Mouse (Mus musculus) heart, embryonic 16.5 days (tissue): ENCODE results near the gene Phlda2. TPM values are rescaled to one million over a fixed set of nuclear protein-coding genes. Genes with fewer than 3 reads are reported as not detected.
"Not testable (repeated sequence)": the region's sequence is repeated elsewhere in the genome, so short reads cannot be mapped to it uniquely, and the experiment has no call there.

ENCODE experiments used
- ATAC-seq: fragments of 200-750 bp; cut with Nextera tagmentation; replicated peaks from 2 replicates; pipeline ENCODE4 v1.8.0; 2017; ENCODE audit warnings: moderate number of reproducible peaks; ENCODE audit not compliant: insufficient read depth, low FRiP score; ENCODE audit errors: extremely low read depth
- H3K27ac ChIP-seq: fragments of 300-500 bp; sonication (generic); 2 replicates; pipeline ENCODE4 v1.5.1; 2014; ENCODE audit warnings: mild to moderate bottlenecking, low read length, control low read depth, moderate library complexity
- H3K27me3 ChIP-seq: fragments of 300-500 bp; sonication (generic); 2 replicates; pipeline ENCODE4 v1.6.1; 2014; ENCODE audit warnings: low read length, mixed read lengths; ENCODE audit not compliant: control insufficient read depth, insufficient read depth
- H3K36me3 ChIP-seq: fragments of 300-500 bp; sonication (generic); 2 replicates; pipeline ENCODE4 v1.6.1; 2014; ENCODE audit not compliant: control insufficient read depth, insufficient read depth
- H3K4me1 ChIP-seq: fragments of 300-500 bp; sonication (generic); 2 replicates; pipeline ENCODE4 v1.6.1; 2014; ENCODE audit warnings: low read length, mixed read lengths; ENCODE audit not compliant: control insufficient read depth, insufficient read depth
- H3K4me2 ChIP-seq: fragments of 300-500 bp; sonication (generic); 2 replicates; pipeline ENCODE4 v1.6.1; 2014; ENCODE audit warnings: low read depth, mild to moderate bottlenecking, control low read depth, low read length
- H3K4me3 ChIP-seq: fragments of 300-500 bp; sonication (generic); 2 replicates; pipeline ENCODE4 v1.5.1; 2014; ENCODE audit warnings: mild to moderate bottlenecking, control low read depth, low read length
- H3K9ac ChIP-seq: fragments of 300-500 bp; sonication (generic); 2 replicates; pipeline ENCODE4 v1.6.1; 2014; ENCODE audit warnings: low read length, control low read depth
- H3K9me3 ChIP-seq: fragments of 300-500 bp; sonication (generic); replicated peaks from 2 replicates; pipeline ENCODE4 v1.6.1; 2016; ENCODE audit warnings: low read length; ENCODE audit not compliant: control insufficient read depth
- WGBS: fragments of 180-500 bp; shearing (Covaris S2); extraction: QIAGEN DNeasy Blood & Tissue Kit; methylation state at CpG from one replicate; pipeline ENCODE4 v1.1.7; 2014; 5-methylcytosine and 5-hydroxymethylcytosine counted together
- polyA plus RNA-seq: library from polyadenylated mRNA; unstranded; fragments of >200 nt; fragmentation: Nextera tagmentation; extraction: Ambion mirVana; gene quantifications from 2 replicates; pipeline ENCODE4 v1.2.1, GENCODE M21; 2015

Phlda2 gene
- 0.29 and 0.71 TPM in 2 replicates for polyA plus RNA-seq

GRCm38 (mm10) chr7:143502418-143503200 is at the start of gene Phlda2:
Gene Phlda2, minus strand, starts transcription at chr7:143503150.
- 2% methylated on average over 51 of the region's 51 CpGs for WGBS
- no peak for ATAC-seq
- Histone ChIP-seq H3K27me3 (peaks cover 34% of the 10 kb centered on the region), H3K4me2 (peak within 1 kb of the TSS; percentile 78), H3K36me3 (no peaks in the 10 kb centered on the region), H3K9me3 (0 out of 2 replicates have a peak, but pooled peaks cover 3% of the 10 kb centered on the region), H3K9ac (peak within 1 kb of the TSS; percentile 23), H3K4me1 (peaks cover 11% of the 10 kb centered on the region; the same call in 1 of the 2 replicates), H3K27ac (no peak within 1 kb of the TSS), H3K4me3 (peak within 1 kb of the TSS; percentile 53)

GRCm38 (mm10) chr7:143549588-143550220 is 46.8 kb upstream of the Phlda2 start:
- H3K4me1 ChIP-seq = peaks cover 27% of the 10 kb centered on the region
- H3K27ac ChIP-seq = peak overlapping the region; percentile 91
- H3K27me3 ChIP-seq = no peaks in the 10 kb centered on the region
- peak overlapping the region; percentile 96 for H3K4me3 ChIP-seq
- peak overlapping the region; percentile 89 for H3K9ac ChIP-seq
- no peaks in the 10 kb centered on the region for H3K36me3 ChIP-seq
- H3K4me2 ChIP-seq = peak overlapping the region; percentile 97
- ATAC-seq = no peak
- WGBS = 31% methylated on average over 2 of the region's 2 CpGs
- no peaks in the 10 kb centered on the region for H3K9me3 ChIP-seq

GRCm38 (mm10) chr7:143548976-143549457 is 46.1 kb upstream of the Phlda2 start, which contains the start of gene Nap1l4:
Gene Nap1l4, minus strand, starts transcription at chr7:143549106.
- ATAC-seq = peak; percentile 97
- peaks cover 29% of the 10 kb centered on the region for H3K4me1 ChIP-seq
- H3K9ac ChIP-seq = peak within 1 kb of the TSS; percentile 97
- peak within 1 kb of the TSS; percentile 96 for H3K4me3 ChIP-seq
- no peaks in the 10 kb centered on the region for H3K36me3 ChIP-seq
- no peaks in the 10 kb centered on the region for H3K9me3 ChIP-seq
- peak within 1 kb of the TSS; percentile 97 for H3K4me2 ChIP-seq
- peak within 1 kb of the TSS; percentile 96 for H3K27ac ChIP-seq
- H3K27me3 ChIP-seq = no peaks in the 10 kb centered on the region
- under 1% methylated on average over 43 of the region's 43 CpGs for WGBS

- no peaks in the 10 kb centered on the region for H3K36me3 ChIP-seq
- peak overlapping the region; percentile 89 for H3K4me2 ChIP-seq
- H3K9me3 ChIP-seq = no peaks in the 10 kb centered on the region
- H3K27me3 ChIP-seq = no peaks in the 10 kb centered on the region
- peak overlapping the region; percentile 96 for H3K4me3 ChIP-seq
- peaks cover 35% of the 10 kb centered on the region for H3K4me1 ChIP-seq
- peak; percentile 78 for ATAC-seq
- under 1% methylated on average over 37 of the region's 63 CpGs for WGBS
- H3K27ac ChIP-seq = peak overlapping the region; percentile 96
- peak overlapping the region; percentile 97 for H3K9ac ChIP-seq
Measured at GRCm38 (mm10) chr7:143548231-143548961, 45.4 kb upstream of the Phlda2 start.

GRCm38 (mm10) chr7:143546554-143546953 is 43.6 kb upstream of the Phlda2 start:
- Histone ChIP-seq H3K4me3 (no peak overlapping the region), H3K36me3 (no peaks in the 10 kb centered on the region), H3K27ac (no peak overlapping the region), H3K9ac (0 out of 2 replicates have a peak overlapping the region, but pooled peaks have one; percentile 7), H3K4me2 (0 out of 2 replicates have a peak overlapping the region, but pooled peaks have one; percentile 9), H3K9me3 (no peaks in the 10 kb centered on the region), H3K4me1 (peaks cover 40% of the 10 kb centered on the region), H3K27me3 (no peaks in the 10 kb centered on the region)
- ATAC-seq = no peak
- 46% methylated on average over 2 of the region's 2 CpGs for WGBS

- ATAC-seq = no peak
- WGBS = 94% methylated on average over 2 of the region's 2 CpGs
- Histone ChIP-seq H3K9ac (no peak overlapping the region), H3K4me2 (no peak overlapping the region), H3K36me3 (no peaks in the 10 kb centered on the region; the same call in 1 of the 2 replicates), H3K4me3 (no peak overlapping the region), H3K4me1 (peaks cover 42% of the 10 kb centered on the region), H3K27ac (no peak overlapping the region), H3K27me3 (no peaks in the 10 kb centered on the region), H3K9me3 (no peaks in the 10 kb centered on the region)
Measured at GRCm38 (mm10) chr7:143544368-143544767, 41.4 kb upstream of the Phlda2 start.

- H3K36me3 ChIP-seq = peaks cover 33% of the 10 kb centered on the region
- 58% methylated on average over 1 of the region's 1 CpGs for WGBS
- no peak overlapping the region for H3K4me3 ChIP-seq
Measured at GRCm38 (mm10) chr7:143538671-143539070, 35.7 kb upstream of the Phlda2 start.

GRCm38 (mm10) chr7:143538229-143538628 is 35.3 kb upstream of the Phlda2 start:
- ATAC-seq, H3K27me3 ChIP-seq, H3K4me2 ChIP-seq, H3K9ac ChIP-seq, H3K9me3 ChIP-seq, H3K4me3 ChIP-seq, H3K27ac ChIP-seq: not testable (repeated sequence)
- Histone ChIP-seq H3K4me1 (peaks cover 11% of the 10 kb centered on the region), H3K36me3 (peaks cover 36% of the 10 kb centered on the region)
- 82% methylated on average over 6 of the region's 6 CpGs for WGBS

More at GRCm38 (mm10) chr7:143538671-143539070, 35.7 kb upstream of the Phlda2 start:
- no peak for ATAC-seq
- Histone ChIP-seq H3K4me1 (peaks cover 15% of the 10 kb centered on the region), H3K9ac (no peak overlapping the region), H3K27me3 (no peaks in the 10 kb centered on the region), H3K9me3 (no peaks in the 10 kb centered on the region), H3K4me2 (no peak overlapping the region), H3K27ac (no peak overlapping the region)
